Mouse (Mus musculus): ENCODE data around the gene Efnb2. TPM values are rescaled to one million over a fixed set of nuclear protein-coding genes. Genes with fewer than 3 reads are reported as not detected.

The Efnb2 gene
- polyA plus RNA-seq, 1 experiment from 2014 or later: 30.8 TPM

- DNase-seq (ENCODE audit: low read depth, low spot score) (no peak), ATAC-seq (no peak)
- in situ Hi-C loops (cut with MboI; ENCODE audit: low pct_unique_long_range_greater_than_20kb): loop anchor here (10.0 kb wide), 3 partner anchors 381 to 1871 kb away; no protein-coding TSS in a partner anchor
- no peaks in the 10 kb centered on the region for H3K27me3 ChIP-seq
- CTCF ChIA-PET: interaction anchor here (0.7 to 1.6 kb wide), 3 partner anchors 9 to 337 kb away, joined by 3 to 7 read pairs (median 6); no protein-coding TSS in a partner anchor
- no peak for TF ChIP-seq CTCF (IDR thresholded peaks at IDR 0.05)
- POLR2A ChIA-PET: interaction anchor here (0.5 to 0.9 kb wide), 3 partner anchors 8 to 530 kb away, joined by 3 to 4 read pairs (median 3); no protein-coding TSS in a partner anchor
Measured at GRCm38 (mm10) chr8:8655346-8656340, 5.4 kb downstream of the Efnb2 start.

DNA sequence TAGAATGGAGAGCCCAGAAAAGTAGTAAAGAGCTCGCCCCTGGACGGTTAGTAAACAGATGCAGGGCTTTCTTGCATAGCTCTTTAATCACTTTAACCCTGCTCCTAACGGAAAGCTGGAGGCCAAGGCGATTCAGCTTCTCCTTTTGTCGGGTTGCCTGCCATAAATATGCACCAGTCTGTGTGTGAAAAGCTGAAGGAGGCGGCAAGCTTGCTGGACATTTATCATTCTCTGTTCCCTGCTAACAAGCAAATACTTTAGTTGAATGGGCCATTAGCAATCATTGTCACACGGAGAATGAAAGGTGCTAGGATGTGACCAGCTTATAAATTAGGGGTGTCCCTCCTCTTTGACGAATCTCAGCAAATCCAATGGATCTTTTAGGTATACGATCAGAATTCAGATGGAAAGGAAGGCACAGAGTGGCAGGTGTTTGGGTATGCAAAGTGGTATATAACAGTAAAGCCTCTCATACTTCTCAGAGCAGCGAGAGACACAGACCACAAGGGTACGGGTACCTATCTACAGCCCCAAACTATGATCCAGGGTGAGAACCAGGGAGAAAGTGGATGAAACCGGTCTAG is 7.0 kb downstream of the Efnb2 start:
- no peak for TF ChIP-seq CTCF (IDR thresholded peaks at IDR 0.05)
- in situ Hi-C loops (cut with MboI; ENCODE audit: low pct_unique_long_range_greater_than_20kb): loop anchor here (10.0 kb wide), 3 partner anchors 379 to 1869 kb away; no protein-coding TSS in a partner anchor
- no peak for DNase-seq (ENCODE audit: low read depth, low spot score)
- ChIA-PET CTCF (interaction anchor here (1.1 kb wide), 1 partner anchor 521 kb away, joined by 3 read pairs; no protein-coding TSS in a partner anchor), POLR2A (interaction anchor here (0.7 kb wide), 1 partner anchor 16 kb away, joined by 3 read pairs; no protein-coding TSS in a partner anchor)
- no peak for ATAC-seq
- no peaks in the 10 kb centered on the region for H3K27me3 ChIP-seq

GRCm38 (mm10) chr8:8653343-8653742 is 7.7 kb downstream of the Efnb2 start:
- DNase-seq (ENCODE audit: low read depth, low spot score) (no peak), ATAC-seq (no peak)
- CTCF ChIA-PET: interaction anchor here (1.1 kb wide), 1 partner anchor 522 kb away, joined by 3 read pairs; no protein-coding TSS in a partner anchor
- no peak for TF ChIP-seq CTCF (IDR thresholded peaks at IDR 0.05)
- POLR2A ChIA-PET: interaction anchor here (0.6 to 0.7 kb wide), 2 partner anchors 9 to 15 kb away, joined by 3 to 4 read pairs; no protein-coding TSS in a partner anchor
- in situ Hi-C loops (cut with MboI; ENCODE audit: low pct_unique_long_range_greater_than_20kb): loop anchor here (10.0 kb wide), 3 partner anchors 379 to 1869 kb away; no protein-coding TSS in a partner anchor
- no peaks in the 10 kb centered on the region for H3K27me3 ChIP-seq

- H3K27me3 ChIP-seq: no peaks in the 10 kb centered on the region
- ChIA-PET CTCF (interaction anchor here (0.9 kb wide), 1 partner anchor 62 kb away, joined by 3 read pairs; no protein-coding TSS in a partner anchor), POLR2A (no interaction called here)
- DNase-seq (ENCODE audit: low read depth, low spot score): no peak
- ATAC-seq: no peak
- no peak for TF ChIP-seq CTCF (IDR thresholded peaks at IDR 0.05)
- in situ Hi-C loops (cut with MboI; ENCODE audit: low pct_unique_long_range_greater_than_20kb): loop anchor here (10.0 kb wide), 3 partner anchors 378 to 1868 kb away; no protein-coding TSS in a partner anchor
Measured at GRCm38 (mm10) chr8:8652388-8652787, 8.7 kb downstream of the Efnb2 start.

DNA sequence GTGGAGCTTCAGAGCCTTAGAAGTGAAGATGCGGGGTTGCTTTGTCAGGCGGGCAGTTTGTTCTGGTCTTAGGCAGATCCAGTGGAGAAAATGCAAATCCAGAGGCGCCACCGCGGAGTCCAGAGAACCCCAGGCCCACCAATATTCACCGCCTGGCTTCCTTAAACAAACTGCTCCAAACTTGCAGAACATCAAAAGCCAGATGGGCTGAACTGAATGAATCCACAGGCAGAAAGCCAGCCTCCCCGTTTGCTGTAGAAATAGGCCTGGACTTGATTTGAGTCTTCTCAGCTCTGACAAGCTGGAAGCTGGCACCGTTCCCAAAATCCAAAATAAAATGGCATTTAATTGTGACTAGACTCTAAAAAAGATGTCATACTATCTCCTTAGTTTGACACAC is 11.1 kb downstream of the Efnb2 start:
- POLR2A ChIA-PET: no interaction called here
- no peak for TF ChIP-seq CTCF (IDR thresholded peaks at IDR 0.05)
- no peaks in the 10 kb centered on the region for H3K27me3 ChIP-seq
- CTCF ChIA-PET: no interaction called here
- ATAC-seq (no peak), DNase-seq (ENCODE audit: low read depth, low spot score) (no peak)
- in situ Hi-C loops (cut with MboI; ENCODE audit: low pct_unique_long_range_greater_than_20kb): loop anchor here (10.0 kb wide), 3 partner anchors 375 to 1865 kb away; no protein-coding TSS in a partner anchor

DNA sequence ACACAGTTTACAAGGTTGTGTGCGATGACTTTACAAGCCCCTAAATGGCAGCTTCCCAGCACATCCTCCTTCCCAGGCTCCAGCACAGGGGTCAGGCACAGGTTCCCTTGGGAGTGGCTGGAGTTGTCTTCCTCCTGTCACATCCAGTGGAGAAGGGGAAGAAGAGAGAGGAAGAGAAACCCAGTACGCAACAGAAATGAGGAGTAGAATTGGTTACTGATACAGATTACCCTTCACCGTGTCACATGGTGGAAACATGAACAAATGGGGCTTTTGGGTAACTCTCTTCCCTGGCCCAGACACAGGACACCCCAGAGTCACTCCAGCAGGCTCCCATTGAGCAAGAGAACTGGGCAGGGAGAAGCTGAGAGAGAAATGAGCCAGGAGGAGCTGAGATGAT is 11.5 kb downstream of the Efnb2 start:
- DNase-seq (ENCODE audit: low read depth, low spot score) (no peak), ATAC-seq (no peak)
- no peaks in the 10 kb centered on the region for H3K27me3 ChIP-seq
- TF ChIP-seq CTCF (IDR thresholded peaks at IDR 0.05): no peak
- POLR2A ChIA-PET: no interaction called here
- CTCF ChIA-PET: no interaction called here
- in situ Hi-C loops (cut with MboI; ENCODE audit: low pct_unique_long_range_greater_than_20kb): no loop called here

DNA sequence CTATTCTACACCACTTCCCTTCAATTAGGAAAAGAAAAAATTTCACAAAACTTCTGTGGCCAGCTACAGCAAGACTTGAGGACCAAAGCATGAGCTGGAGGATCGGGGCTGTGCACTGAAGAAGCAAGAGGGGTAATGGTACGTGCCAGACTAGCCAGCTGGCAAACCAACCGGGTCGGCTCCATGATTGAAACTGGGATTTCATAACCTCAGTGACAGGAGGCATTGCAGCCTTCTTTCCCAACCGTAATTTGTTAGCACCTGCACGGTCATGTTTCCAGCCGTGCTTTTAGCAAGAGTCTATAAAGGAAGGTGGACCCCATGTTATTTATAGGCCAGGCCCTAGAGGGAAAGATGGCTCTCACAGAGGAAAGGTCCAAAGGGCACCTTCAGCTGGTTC is 12.4 kb downstream of the Efnb2 start:
- CTCF ChIA-PET: no interaction called here
- in situ Hi-C loops (cut with MboI; ENCODE audit: low pct_unique_long_range_greater_than_20kb): no loop called here
- DNase-seq (ENCODE audit: low read depth, low spot score): no peak
- no peaks in the 10 kb centered on the region for H3K27me3 ChIP-seq
- POLR2A ChIA-PET: interaction anchor here (1.2 kb wide), 2 partner anchors 8 to 9 kb away, joined by 3 to 4 read pairs; no protein-coding TSS in a partner anchor
- no peak for ATAC-seq
- TF ChIP-seq CTCF (IDR thresholded peaks at IDR 0.05): no peak

DNA sequence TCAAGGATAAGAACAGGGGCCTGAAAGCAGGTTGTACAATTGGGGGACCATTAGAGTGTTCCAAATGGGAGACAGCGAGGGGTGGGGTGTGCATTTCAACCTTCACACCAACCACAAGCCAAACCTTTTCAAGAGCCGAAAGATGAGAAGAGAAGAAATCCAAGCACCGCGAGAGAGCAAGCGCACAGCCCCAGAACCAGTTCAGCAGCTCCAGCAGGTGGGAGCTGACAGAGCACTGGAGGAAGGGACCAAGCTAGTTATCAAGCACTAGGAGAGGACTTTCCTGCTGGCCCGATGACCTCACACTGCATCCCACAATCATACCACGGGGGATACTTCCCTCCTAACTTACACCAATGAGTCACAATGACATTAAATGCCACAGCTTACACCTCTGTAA is 13.2 kb downstream of the Efnb2 start:
- ATAC-seq (no peak), DNase-seq (ENCODE audit: low read depth, low spot score) (no peak)
- CTCF ChIA-PET: no interaction called here
- in situ Hi-C loops (cut with MboI; ENCODE audit: low pct_unique_long_range_greater_than_20kb): no loop called here
- H3K27me3 ChIP-seq: no peaks in the 10 kb centered on the region
- TF ChIP-seq CTCF (IDR thresholded peaks at IDR 0.05): no peak
- POLR2A ChIA-PET: interaction anchor here (1.2 kb wide), 2 partner anchors 9 to 10 kb away, joined by 3 to 4 read pairs; no protein-coding TSS in a partner anchor

DNA sequence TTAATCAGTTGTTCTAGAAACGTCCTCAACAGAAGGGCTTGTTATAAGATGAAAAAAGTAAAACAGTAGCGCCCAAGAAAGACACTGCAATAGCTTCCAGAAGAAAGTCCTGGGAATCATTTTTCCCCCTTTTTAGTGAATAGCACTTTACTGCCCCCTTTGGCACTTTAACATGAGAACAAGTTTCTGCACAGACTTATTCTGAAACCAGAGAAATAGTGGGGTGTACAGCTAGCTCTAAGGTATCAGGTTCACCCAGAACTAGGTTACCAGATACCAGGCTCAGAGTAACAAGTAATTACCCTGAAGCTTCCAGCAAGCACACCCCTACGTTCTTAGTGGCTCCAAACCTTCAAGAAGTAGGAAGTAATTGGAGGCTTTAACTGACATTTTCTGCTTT is 13.7 kb downstream of the Efnb2 start:
- ChIA-PET POLR2A (interaction anchor here (1.2 kb wide), 1 partner anchor 9 kb away, joined by 3 read pairs; no protein-coding TSS in a partner anchor), CTCF (no interaction called here)
- H3K27me3 ChIP-seq: no peaks in the 10 kb centered on the region
- no peak for DNase-seq (ENCODE audit: low read depth, low spot score)
- no peak for ATAC-seq
- in situ Hi-C loops (cut with MboI; ENCODE audit: low pct_unique_long_range_greater_than_20kb): no loop called here
- peak; percentile 51 for TF ChIP-seq CTCF (IDR thresholded peaks at IDR 0.05)

All from Patski (cell line).